8 mouse cellular contexts compared by ENCODE assay signal in the genomic region with DNA sequence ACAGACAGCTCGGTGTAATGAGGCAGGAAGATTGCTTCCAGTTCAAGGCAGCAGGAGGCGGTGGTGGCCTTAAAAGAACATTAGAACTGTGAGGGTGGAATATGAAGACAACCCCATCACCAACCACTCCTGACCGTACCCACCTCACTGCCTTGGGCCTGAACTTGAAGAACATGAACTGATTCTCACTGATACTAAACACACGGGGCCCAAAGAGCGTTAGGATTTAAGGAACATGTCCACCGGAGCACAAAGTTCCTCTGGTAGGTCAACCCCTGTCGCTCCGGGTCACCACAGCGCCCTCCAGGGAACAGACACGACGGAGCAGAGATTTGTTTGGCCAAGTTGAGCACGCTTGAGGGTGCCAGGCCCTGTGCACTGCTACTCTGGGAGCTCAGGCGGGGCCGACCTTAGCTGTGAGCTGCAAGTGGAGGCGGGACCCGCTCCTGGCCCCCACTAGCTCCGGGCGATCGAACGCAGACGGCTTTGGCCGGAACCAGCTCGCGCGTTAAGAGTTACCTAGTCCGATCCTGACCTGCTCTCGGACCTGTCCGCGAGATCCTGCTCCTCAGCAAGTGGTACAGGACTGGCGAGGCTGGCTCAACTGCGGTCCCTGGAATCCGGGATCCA. TPM values are rescaled to one million over a fixed set of nuclear protein-coding genes. Genes with fewer than 3 reads are reported as not detected.
A peak's percentile ranks its signal among the peaks of the same experiment; 100 is the strongest.
DNase-seq lines count a peak whose midpoint lies in the region; ATAC-seq lines count a peak whose summit lies in the region.

No protein-coding gene starts in this region.

- peak overlapping the region; percentile 75 for H3K4me3 ChIP-seq in neural tube, embryonic 15.5 days (replicated peaks)

- DNase-seq in left cerebral cortex, adult 11 months (ENCODE audit: low spot score) = peak; percentile 30
- no peak for DNase-seq in left cerebral cortex, postnatal 4 days
- DNase-seq in adrenal gland, postnatal 25 days = peak; percentile 71
- DNase-seq in forelimb bud, embryonic 11.5 days (ENCODE audit: low read depth, low spot score) = peak; percentile 53
- peak; percentile 85 for DNase-seq in induced T-regulatory cell, adult 2 months (ENCODE audit: low read depth)
- DNase-seq in lung, adult 18-20 months = peak; percentile 84 to 86
- peak; percentile 77 for DNase-seq in urinary bladder, postnatal 14 days (ENCODE audit: low spot score)

- under 1% methylated on average over 32 of the region's 32 CpGs for WGBS in neural tube, embryonic 15.5 days

- H3K4me2 ChIP-seq in neural tube, embryonic 15.5 days = peak overlapping the region; percentile 80

- H3K9ac ChIP-seq in neural tube, embryonic 15.5 days (replicated peaks) = peak overlapping the region; percentile 78

- ATAC-seq in neural tube, embryonic 15.5 days (ENCODE audit: low FRiP score) = peak; percentile 83

- intact Hi-C loops in left cerebral cortex, postnatal 4 days (cut with DNase I) = loop anchor here (10.0 kb wide), 1 partner anchor 109 kb away; a partner anchor contains a TSS

- H3K36me3 ChIP-seq in neural tube, embryonic 15.5 days = no peaks in the 10 kb centered on the region

- no peaks in the 10 kb centered on the region for H3K27me3 ChIP-seq in neural tube, embryonic 15.5 days (replicated peaks)

- H3K4me1 ChIP-seq in neural tube, embryonic 15.5 days = peaks cover 21% of the 10 kb centered on the region

- no peaks in the 10 kb centered on the region for H3K9me3 ChIP-seq in neural tube, embryonic 15.5 days (replicated peaks)

- H3K27ac ChIP-seq in neural tube, embryonic 15.5 days (replicated peaks) = peak overlapping the region; percentile 81

RNA-seq across cellular contexts. Expression of a gene that starts 0.5 kb away (rescaled TPM):
- 10 to 100 TPM; 25.3 to 29.9 TPM for total RNA-seq in left cerebral cortex, postnatal 4 days (2021)
- total RNA-seq in adrenal gland, postnatal 25 days (2021) = 97.5 and 119 TPM in 2 replicates
- 32.7 and 35.1 TPM in 2 replicates for polyA plus RNA-seq in neural tube, embryonic 15.5 days (2015; fragmentation: Nextera tagmentation; extraction: Ambion mirVana)

RNA-seq across cellular contexts. Expression of a gene that starts 9.1 kb away (rescaled TPM):
- total RNA-seq in left cerebral cortex, postnatal 4 days (2021) = 100 to 1,000 TPM; 106 to 112 TPM
- 73.2 and 77.1 TPM in 2 replicates for total RNA-seq in adrenal gland, postnatal 25 days (2021)
- polyA plus RNA-seq in neural tube, embryonic 15.5 days (2015; fragmentation: Nextera tagmentation; extraction: Ambion mirVana) = 97.7 and 102 TPM in 2 replicates

RNA-seq across cellular contexts. Expression of a gene that starts 36.0 kb away (rescaled TPM):
- 100 to 1,000 TPM; 165 to 166 TPM for total RNA-seq in left cerebral cortex, postnatal 4 days (2021)
- total RNA-seq in adrenal gland, postnatal 25 days (2021) = 7.5 and 7.7 TPM in 2 replicates
- polyA plus RNA-seq in neural tube, embryonic 15.5 days (2015; fragmentation: Nextera tagmentation; extraction: Ambion mirVana) = 184 and 242 TPM in 2 replicates

RNA-seq across cellular contexts. Expression of a gene that starts 40.8 kb away (rescaled TPM):
- total RNA-seq in left cerebral cortex, postnatal 4 days (2021) = 10 to 100 TPM; 46.8 to 48.6 TPM
- 39.5 and 57.6 TPM in 2 replicates for total RNA-seq in adrenal gland, postnatal 25 days (2021)
- 21.4 and 25.9 TPM in 2 replicates for polyA plus RNA-seq in neural tube, embryonic 15.5 days (2015; fragmentation: Nextera tagmentation; extraction: Ambion mirVana)

RNA-seq across cellular contexts. Expression of a gene that starts 44.7 kb away (rescaled TPM):
- total RNA-seq in left cerebral cortex, postnatal 4 days (2021) = under 1 TPM; 0.40 to 0.80 TPM
- 1.6 and 2.3 TPM in 2 replicates for total RNA-seq in adrenal gland, postnatal 25 days (2021)
- 0.23 and 0.73 TPM in 2 replicates for polyA plus RNA-seq in neural tube, embryonic 15.5 days (2015; fragmentation: Nextera tagmentation; extraction: Ambion mirVana)

Comparison
In these comparisons a context has a peak if more than half of its experiments do, and no peak if none do; other contexts are left out.
1. RNA of a gene that starts 36.0 kb away (total RNA-seq): 165 to 166 TPM in left cerebral cortex, postnatal 4 days; 7.5 to 7.7 TPM in adrenal gland, postnatal 25 days; every median in the first group is over 10 times any median in the second.